Mouse (Mus musculus) right cerebral cortex, adult 2 months (tissue): Measurements from ENCODE around the gene Gm7879.
A peak's percentile ranks its signal among the peaks of the same experiment; 100 is the strongest.
"Not testable (repeated sequence)": the region's sequence is repeated elsewhere in the genome, so short reads cannot be mapped to it uniquely, and the experiment has no call there.

Source experiments
- DNase-seq, 2 experiments: peaks; one replicate each; pipeline ENCODE4 v3.0.0; 2021 to 2022; ENCODE audit warnings: low spot score in 2 of 2

The Gm7879 gene

DNA sequence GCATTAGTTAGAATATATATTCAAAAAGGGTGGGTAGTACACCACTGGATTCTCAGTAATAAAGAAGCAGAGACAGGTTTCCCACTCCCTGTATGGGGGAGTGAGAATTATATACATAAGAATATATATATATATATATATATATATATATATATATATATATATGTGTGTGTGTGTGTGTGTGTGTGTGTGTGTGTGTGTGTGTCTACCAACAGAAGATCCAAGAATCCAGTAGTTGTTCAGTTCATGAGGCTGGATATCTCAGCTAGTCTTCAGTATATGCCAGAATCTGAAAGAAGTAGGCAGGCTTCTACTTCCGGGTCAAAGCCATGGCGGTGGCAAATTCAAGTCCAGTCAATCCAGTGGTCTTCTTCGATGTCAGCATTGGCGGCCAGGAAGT, at the start of gene Gm7879:
Gene Gm7879, plus strand, starts transcription at position 301 of the 400 bp plus-strand sequence.
- not testable (repeated sequence) for DNase-seq

- DNase-seq: no peak
Measured at GRCm38 (mm10) chr5:43863642-43864041, 49.3 kb upstream of the Gm7879 start.

DNA sequence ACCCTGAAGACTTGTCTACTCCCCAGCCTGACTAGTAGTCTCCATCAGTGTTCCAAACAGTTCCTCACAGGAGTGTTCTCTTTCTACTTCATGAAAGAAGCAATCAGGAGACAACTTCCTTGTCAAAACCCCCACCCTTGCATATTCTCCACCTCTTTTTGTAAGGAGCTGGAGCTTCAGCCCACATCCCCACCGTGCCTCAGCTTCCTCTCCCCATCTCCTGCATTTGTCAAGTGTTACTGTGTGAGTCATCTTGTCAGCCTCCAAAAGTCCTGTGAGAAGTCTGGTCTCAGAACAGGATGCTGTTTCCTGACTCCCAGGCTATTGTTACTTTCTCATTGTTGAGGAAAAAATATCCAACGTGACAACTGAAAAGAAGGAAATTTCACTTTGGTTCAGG, 47.6 kb upstream of the Gm7879 start:
- peak; percentile 17 to 19 for DNase-seq

- DNase-seq: no peak
Measured at GRCm38 (mm10) chr5:43868253-43868652, 44.7 kb upstream of the Gm7879 start, which contains the start of gene Cd38. TSS of gene Cd38 (plus strand) at chr5:43868553.

DNA sequence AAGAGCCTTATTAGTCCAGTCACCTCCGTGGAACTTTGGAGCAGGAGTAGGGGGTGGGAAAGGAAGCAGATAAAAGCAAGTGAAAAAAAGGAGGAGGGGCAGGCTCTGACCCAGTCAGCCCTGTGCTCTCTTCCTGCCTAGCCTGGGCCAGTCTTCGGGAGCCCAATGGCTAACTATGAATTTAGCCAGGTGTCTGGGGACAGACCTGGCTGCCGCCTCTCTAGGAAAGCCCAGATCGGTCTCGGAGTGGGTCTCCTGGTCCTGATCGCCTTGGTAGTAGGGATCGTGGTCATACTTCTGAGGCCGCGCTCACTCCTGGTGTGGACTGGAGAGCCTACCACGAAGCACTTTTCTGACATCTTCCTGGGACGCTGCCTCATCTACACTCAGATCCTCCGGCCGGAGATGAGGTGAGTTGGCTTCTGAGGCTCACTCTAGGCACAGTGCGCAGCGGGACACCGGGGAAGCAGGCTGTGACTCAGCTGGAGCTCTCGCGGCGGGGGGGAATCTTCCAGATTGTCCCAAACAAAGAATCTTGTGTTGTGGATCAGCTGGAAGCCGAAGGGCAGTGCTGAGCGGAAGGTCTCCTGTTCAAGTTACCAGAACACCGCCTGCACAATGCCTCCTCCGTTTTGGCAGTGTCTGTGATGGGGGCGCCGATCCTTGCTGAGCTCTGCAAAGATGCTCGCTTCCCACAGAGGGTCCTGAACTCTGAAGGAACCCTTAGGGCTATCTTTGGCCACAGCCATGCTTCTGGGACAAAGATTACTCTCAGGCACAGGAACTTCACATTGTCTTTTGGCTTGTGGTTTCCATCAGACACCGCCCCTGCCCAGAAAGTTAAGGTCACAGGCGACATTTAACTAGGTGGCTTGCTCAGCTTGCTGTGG, 44.0 kb upstream of the Gm7879 start:
- DNase-seq: peak; percentile 20 to 30

GRCm38 (mm10) chr5:43871845-43872244, 41.1 kb upstream of the Gm7879 start:
- no peak for DNase-seq

DNA sequence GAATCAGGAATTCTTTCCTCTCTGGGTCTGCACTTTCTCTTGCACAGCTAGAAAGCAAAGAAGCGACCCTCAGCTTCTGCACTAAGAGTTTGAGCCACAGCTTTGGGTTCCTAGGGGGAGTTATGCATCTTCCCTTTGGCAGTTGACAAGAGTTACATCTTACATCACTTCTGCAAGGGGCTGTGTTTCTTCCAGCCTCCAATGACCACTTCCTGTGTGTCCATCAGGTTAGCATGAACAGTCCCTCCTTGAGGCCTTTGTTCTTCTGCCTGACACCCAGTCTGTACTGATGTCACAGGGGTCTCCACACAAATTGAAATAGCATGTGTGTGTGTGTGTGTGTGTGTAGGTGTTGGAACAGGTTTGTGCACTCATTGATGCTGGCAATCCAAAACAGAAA, 40.3 kb upstream of the Gm7879 start:
- no peak for DNase-seq

- DNase-seq: no peak
Measured at GRCm38 (mm10) chr5:43882034-43882433, 30.9 kb upstream of the Gm7879 start.

DNA sequence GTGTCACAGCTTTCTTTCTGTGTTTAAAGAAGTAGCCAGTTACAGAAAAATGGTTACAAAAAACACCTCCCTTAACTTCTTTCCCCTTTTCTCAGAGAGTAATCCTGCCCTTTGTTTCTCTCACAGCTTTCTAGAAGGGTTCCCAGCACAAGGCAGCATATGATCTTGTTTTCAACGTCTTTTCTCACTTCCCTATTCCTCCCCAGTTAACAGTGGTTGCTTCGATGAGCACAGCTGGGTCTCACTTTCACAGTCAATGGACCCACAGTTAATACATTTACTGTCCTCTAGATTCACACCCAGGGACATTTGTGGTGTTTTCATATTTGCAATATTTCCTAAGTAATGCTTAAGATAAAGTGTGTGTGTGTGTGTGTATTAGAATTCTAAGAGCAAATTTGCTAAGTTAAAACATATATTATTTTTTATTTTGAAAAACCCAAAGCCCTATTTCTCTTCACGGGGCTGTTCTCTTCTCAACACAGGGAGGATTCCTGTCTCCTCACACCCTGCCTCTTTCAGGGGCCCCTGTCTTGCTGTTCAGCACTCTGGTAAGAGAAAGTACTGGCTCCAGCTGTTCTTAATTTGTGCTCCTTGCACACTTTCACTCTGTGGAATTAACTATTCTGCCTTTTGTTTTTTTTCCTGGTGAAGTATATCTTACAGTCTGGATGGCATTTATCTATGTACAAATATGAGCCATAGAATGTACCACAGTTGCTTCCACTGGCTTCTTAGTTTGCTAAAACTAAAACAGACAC, 27.7 kb upstream of the Gm7879 start:
- no peak for DNase-seq

- peak; percentile 60 to 63 for DNase-seq
Measured at GRCm38 (mm10) chr5:43892386-43892785, 20.6 kb upstream of the Gm7879 start.

DNA sequence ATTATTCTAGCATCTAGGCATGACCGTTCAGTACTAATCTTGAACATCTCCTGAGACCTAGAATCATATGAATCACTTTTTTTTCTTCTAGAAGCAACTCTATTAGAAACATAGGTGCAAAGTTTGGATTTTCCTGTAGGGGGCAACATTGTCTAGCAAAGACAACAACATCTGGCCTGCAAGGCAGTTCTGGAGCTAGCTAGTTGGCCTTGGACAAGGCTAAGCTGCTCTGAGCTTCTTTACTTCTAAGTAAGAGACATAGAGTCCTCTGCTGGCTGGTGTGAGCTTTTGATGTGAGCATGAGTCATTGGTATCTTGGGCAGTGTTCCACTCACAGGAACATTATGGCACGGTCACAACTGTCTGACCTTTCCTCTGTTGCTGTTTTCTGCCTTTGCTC, 18.8 kb upstream of the Gm7879 start:
- DNase-seq: peak; percentile 12 to 52

- no peak for DNase-seq
Measured at GRCm38 (mm10) chr5:43895931-43896330, 17.0 kb upstream of the Gm7879 start.

GRCm38 (mm10) chr5:43904685-43905084, 8.3 kb upstream of the Gm7879 start:
- no peak for DNase-seq

- DNase-seq: no peak
Measured at GRCm38 (mm10) chr5:43909213-43909612, 3.7 kb upstream of the Gm7879 start.

GRCm38 (mm10) chr5:43910006-43910405, 2.9 kb upstream of the Gm7879 start:
- DNase-seq: no peak

DNA sequence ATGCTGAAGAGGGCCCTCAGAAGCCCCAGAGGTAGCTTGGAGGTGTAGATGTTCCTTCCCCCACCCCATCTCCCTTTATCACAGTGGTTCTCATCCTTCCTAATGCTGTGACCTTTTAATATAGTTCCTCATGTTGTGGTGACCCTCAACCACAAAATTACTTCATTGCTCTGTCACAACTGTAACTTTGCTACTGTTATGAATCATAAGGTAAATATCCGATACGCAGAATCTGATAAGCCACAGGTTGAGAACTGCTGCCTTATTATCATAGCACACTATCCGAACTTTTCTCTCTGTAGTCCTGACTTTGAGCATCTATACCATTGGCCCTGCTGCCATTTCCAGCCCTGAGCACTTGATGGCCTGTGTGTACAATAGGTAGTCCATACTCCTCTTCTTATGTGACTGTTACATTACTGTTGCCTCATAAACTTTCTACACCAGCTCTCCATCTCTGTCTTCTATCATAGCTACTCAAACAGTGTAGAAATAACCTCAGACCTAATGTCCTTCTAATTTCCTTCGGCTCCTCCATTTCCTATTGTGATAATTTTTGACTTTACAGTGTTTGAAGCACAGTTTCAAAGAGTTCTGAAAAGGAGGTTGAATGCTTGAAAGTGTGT, 2.4 kb downstream of the Gm7879 start:
- no peak for DNase-seq

DNA sequence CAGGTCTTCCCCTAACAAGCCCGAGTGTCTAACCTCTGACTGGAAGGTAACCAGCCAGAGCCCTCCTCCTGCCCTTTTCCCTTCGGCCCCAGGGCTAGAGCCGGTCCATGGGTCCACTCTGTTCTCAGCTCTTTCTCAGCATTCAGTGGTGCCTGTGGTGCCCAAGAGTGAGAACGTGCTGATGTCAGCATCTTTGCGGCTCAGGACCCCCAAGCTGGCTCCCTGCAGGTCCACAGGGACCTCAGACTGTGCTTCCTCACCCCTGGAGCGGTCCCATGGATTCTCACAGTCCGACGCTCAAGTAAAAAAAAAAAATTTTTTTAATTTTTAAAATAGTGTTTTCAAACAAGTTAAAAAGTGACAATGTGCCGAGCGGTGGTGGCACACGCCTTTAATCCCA, 8.9 kb downstream of the Gm7879 start:
- no peak for DNase-seq

- peak; percentile 74 to 82 for DNase-seq
Measured at GRCm38 (mm10) chr5:43923933-43924332, 11.0 kb downstream of the Gm7879 start.

DNA sequence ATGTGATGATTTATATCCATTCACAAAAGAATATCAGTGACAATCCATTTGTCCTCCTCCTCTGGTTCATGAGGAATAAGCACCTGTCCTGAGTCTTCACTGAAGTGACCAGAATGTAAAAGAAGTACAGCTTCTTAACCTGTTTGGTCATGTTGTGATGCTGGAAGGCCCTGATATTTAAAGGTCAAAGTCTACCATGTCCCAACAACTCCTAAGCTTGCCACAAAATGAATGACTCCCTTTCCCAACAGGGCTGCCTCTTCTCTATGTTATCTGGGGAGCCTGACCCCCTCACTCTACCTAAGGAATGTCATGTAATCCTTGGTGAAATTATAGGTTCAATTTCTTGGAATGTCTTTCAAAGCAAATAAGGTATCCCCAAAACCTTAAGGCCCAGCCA, 14.8 kb downstream of the Gm7879 start:
- DNase-seq: no peak

- DNase-seq: no peak
Measured at GRCm38 (mm10) chr5:43933269-43933668, 20.3 kb downstream of the Gm7879 start.

GRCm38 (mm10) chr5:43947330-43947977, 34.5 kb downstream of the Gm7879 start:
- DNase-seq: peak; percentile 2 to 5
